Mouse (Mus musculus) central nervous system, embryonic 11.5 days (tissue): ENCODE measurements around the gene Wdr4. TPM values are rescaled to one million over a fixed set of nuclear protein-coding genes. Genes with fewer than 3 reads are reported as not detected.

Experiments
- polyA plus RNA-seq: library from polyadenylated mRNA; depleted of rRNA; stranded (reverse); fragments of >200 nt; gene quantifications from 2 replicates; pipeline ENCODE4 v1.2.3, GENCODE M21; 2012; rRNA removed

Gene Wdr4
- 40.1 and 44.8 TPM in 2 replicates for polyA plus RNA-seq

DNA sequence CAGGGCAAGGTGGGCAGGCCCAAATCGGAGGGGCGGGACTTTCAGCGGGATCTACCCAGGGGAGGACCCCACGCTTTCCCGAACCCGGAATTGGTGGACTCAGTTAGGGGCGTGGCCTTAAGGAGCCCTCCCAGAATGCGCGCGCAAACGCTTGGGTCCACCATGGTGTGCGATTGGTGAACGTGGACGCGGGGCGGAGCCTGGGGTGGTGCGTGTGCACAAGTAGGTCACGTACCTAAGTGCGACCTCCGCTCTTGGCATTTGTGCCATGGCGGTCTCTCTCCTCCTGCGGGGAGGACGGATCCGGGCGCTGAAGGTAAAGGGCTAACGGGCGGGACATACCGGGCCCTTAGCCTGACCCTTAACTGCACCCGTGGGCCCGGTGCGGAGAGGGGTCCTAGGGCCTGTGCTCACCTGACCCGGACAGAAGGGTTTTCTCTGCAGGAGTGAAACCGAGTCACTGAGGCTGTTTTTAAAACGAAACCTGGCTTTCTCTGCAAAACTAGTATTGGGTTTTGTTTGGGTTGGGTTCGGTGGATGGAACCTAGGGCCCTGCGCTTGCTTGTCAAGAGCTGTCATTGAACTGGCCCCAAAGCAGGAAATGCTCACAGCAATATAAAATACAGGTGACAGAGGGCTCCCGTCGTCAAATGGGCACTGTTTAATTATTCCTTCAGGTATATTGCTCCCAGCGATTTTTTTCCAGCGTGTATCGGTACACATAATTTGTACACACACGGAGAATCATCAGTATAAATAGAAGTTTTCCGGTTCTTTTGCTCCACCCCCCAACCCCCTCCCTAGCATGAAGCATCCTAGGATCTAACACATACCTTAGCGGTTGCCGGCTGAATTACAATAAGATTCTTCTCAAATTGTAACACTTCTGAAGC lies at the start of gene Wdr4, which contains the start of gene Ndufv3:
Gene Wdr4, minus strand, starts transcription at position 35 of the 893 bp plus-strand sequence.
Gene Ndufv3, plus strand, starts transcription at position 170 of the 893 bp plus-strand sequence.

DNA sequence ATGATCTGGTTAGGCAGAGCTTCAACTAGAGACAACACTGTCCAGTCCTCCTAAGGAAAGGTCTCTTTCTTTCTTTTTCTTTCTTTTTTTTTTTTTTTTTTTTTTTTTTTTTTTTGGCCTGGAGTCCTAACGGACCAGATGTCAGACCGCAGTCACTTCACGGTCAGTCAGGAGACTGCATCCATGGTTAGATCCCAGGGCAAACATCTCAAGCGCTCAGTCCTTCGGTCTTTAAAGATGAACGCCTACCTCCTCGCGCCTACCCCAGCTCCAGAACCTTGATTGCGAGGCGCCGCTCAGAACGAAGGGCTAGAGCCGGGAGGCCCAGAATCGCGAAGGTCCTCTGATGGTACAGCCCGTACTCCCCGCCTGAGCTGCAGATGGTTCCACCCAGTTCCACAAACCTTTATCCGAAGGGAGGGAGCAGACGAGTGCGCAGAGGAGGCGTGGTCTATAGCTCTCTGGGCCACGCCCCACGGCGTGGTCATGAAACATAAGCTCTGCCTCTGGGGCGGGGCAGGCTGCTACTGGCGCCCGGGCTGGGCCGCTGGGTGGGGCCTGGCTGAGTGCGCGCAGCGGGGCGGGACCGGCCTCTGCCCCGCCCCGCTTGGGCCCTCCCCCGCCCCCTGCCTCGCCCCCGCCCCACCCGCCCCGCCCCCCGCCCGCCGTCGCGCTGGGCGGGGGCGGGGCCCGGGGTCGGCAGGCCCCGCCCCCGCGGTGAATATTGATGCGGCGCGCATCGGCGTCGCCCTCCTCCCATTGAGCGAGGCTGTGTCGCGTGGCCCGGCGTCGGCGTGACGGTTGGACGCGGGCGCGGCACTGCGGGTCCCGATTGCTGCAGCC lies 44.5 kb upstream of the Wdr4 start, which contains the start of gene Pknox1:
Gene Pknox1, plus strand, starts transcription at position 720 of the 843 bp plus-strand sequence.

Other genes with a start within 250 kb of the Wdr4 start
- 1.0 and 2.0 TPM in 2 replicates for gene Rsph1, start 242.6 kb downstream of the Wdr4 start, polyA plus RNA-seq
- gene Slc37a1, start 233.2 kb downstream of the Wdr4 start, polyA plus RNA-seq, result 5.0 and 7.4 TPM in 2 replicates
- gene Pde9a, start 133.8 kb downstream of the Wdr4 start, polyA plus RNA-seq, result 38.0 and 41.0 TPM in 2 replicates
- 126 and 173 TPM in 2 replicates for gene Ndufv3, start 135 bp upstream of the Wdr4 start, polyA plus RNA-seq
- 26.0 and 31.6 TPM in 2 replicates for gene Pknox1, start 44.8 kb upstream of the Wdr4 start, polyA plus RNA-seq
- 1.3 and 1.6 TPM in 2 replicates for gene Cbs, start 117.3 kb upstream of the Wdr4 start, polyA plus RNA-seq
- 429 and 627 TPM in 2 replicates for gene U2af1, start 138.9 kb upstream of the Wdr4 start, polyA plus RNA-seq
- 1.2 and 1.8 TPM in 2 replicates for gene Cryaa, start 157.8 kb upstream of the Wdr4 start, polyA plus RNA-seq